Mouse (Mus musculus) embryonic fibroblast, embryonic 13.5 days (primary cell): ENCODE data around the gene Llgl2.

Source experiments
- CTCF ChIP-seq: IDR thresholded peaks from 2 replicates; pipeline ENCODE4 v1.5.1; 2011; ENCODE audit warnings: mild to moderate bottlenecking, control low read depth, low read length, moderate library complexity, borderline replicate concordance; ENCODE audit not compliant: insufficient read depth
- POLR2A ChIP-seq: IDR thresholded peaks from 2 replicates; pipeline ENCODE4 v1.6.1; 2011; ENCODE audit warnings: low read depth, mild to moderate bottlenecking, control low read depth, low read length, moderate library complexity

DNA sequence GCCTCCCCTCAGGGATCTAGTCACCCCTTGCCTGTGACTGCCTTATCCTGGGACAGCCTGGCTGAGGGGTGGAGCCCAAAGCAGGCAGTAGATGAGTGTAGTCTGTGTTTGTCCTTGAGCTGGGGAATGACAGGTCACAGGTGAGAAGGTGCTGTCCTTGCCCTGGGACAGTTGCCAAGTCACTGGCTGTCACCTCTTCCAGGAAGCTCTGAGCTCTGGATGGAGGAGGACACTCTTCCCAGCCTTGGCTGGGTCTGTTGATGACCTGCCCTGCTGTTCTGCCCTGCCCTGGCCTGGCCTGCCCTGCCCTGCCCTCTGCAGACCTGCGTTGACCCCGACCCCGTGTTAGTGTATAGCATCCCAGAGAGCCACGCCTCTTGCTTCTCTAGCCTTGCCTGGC lies 48.6 kb downstream of the Llgl2 start:
- no peak for TF ChIP-seq POLR2A
- TF ChIP-seq CTCF, result no peak
